Mouse (Mus musculus) lung, embryonic 14.5 days (tissue): ENCODE results near the gene Siva1. TPM values are rescaled to one million over a fixed set of nuclear protein-coding genes. Genes with fewer than 3 reads are reported as not detected.

Experiments used
- ATAC-seq: fragments of 200-750 bp; cut with Nextera tagmentation; 2 replicates; pipeline ENCODE4 v1.8.0; 2017; ENCODE audit warnings: mild to moderate bottlenecking, moderate TSS enrichment, moderate library complexity; ENCODE audit not compliant: insufficient read depth
- DNase-seq: peaks from one replicate; pipeline ENCODE4 v3.0.0-alpha.2; 2015
- H3K27ac ChIP-seq: fragments of 300-500 bp; sonication (generic); 2 replicates; pipeline ENCODE4 v1.5.1; 2014; ENCODE audit warnings: low read depth, mild to moderate bottlenecking, moderate library complexity
- H3K27me3 ChIP-seq: fragments of 300-500 bp; sonication (generic); 2 replicates; pipeline ENCODE4 v1.6.1; 2014; ENCODE audit warnings: low read length, control low read depth; ENCODE audit not compliant: insufficient read depth
- H3K36me3 ChIP-seq: fragments of 300-500 bp; sonication (generic); 2 replicates; pipeline ENCODE4 v1.6.1; 2014; ENCODE audit warnings: control low read depth; ENCODE audit not compliant: insufficient read depth
- H3K4me1 ChIP-seq: fragments of 300-500 bp; sonication (generic); 2 replicates; pipeline ENCODE4 v1.6.1; 2014; ENCODE audit warnings: antibody characterized with exemption, control low read depth; ENCODE audit not compliant: insufficient read depth
- H3K4me2 ChIP-seq: fragments of 300-500 bp; sonication (generic); 2 replicates; pipeline ENCODE4 v1.6.1; 2014; ENCODE audit warnings: mild to moderate bottlenecking
- H3K4me3 ChIP-seq: fragments of 300-500 bp; sonication (generic); 2 replicates; pipeline ENCODE4 v1.5.1; 2014; ENCODE audit warnings: low read depth, low read length
- H3K9ac ChIP-seq: fragments of 300-500 bp; sonication (generic); 2 replicates; pipeline ENCODE4 v1.6.1; 2014
- H3K9me3 ChIP-seq: fragments of 300-500 bp; sonication (generic); 2 replicates; pipeline ENCODE4 v1.6.1; 2016; ENCODE audit warnings: low read depth, low read length, control low read depth
- CTCF ChIP-seq: IDR thresholded peaks from 2 replicates; pipeline ENCODE4 v1.5.1; 2016; ENCODE audit warnings: antibody characterized with exemption, low read depth
- WGBS: fragments of 180-500 bp; shearing (Covaris S2); extraction: QIAGEN DNeasy Blood & Tissue Kit; methylation state at CpG from one replicate; pipeline ENCODE4 v1.1.7; 2014; 5-methylcytosine and 5-hydroxymethylcytosine counted together
- polyA plus RNA-seq: library from polyadenylated mRNA; unstranded; fragments of >200 nt; fragmentation: Nextera tagmentation; extraction: Ambion mirVana; gene quantifications from 2 replicates; pipeline ENCODE4 v1.2.1, GENCODE M21; 2014

Siva1 gene
- polyA plus RNA-seq, 1 experiment from 2014 or later: 291 TPM

DNA sequence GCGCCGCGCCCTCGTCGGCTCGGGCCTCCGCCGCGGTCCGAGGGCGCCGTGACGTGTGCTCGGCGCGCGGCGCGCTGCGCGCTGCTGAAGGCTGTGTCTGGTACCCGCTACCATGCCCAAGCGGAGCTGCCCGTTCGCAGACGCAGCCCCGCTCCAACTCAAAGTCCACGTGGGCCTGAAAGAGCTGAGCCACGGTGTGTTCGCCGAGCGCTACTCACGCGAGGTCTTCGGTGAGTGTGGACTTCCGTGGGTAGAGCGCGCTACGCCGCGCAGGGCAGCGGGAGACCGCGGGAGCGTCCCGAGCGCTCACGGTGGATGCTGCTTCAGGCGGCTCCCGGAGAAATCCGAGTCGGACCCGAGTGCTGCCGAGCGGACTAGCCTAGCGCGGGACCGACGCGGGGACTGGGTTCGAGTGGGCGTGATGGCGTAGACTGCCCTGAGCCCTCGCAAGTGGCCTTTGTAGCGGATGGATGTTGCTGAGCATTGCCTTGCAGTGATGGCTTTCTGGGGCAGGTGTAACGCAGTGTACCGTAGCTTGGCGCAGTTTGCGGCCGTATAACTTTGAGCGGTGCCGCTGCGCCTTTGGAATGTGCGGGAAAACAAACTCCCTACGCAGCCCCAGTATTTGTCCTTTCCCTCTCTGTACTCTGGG, 502 bp downstream of the Siva1 start:
- TF ChIP-seq CTCF: no peak
- H3K9me3 ChIP-seq: no peaks in the 10 kb centered on the region
- peak overlapping the region; percentile 79 for H3K4me3 ChIP-seq
- WGBS: under 1% methylated on average over 75 of the region's 75 CpGs
- peaks cover 4% of the 10 kb centered on the region; the same call in 1 of the 2 replicates for H3K4me1 ChIP-seq
- H3K27ac ChIP-seq: peak overlapping the region; percentile 88
- ATAC-seq (peak; percentile 48), DNase-seq (peak; percentile 63)
- peak overlapping the region; percentile 82 for H3K9ac ChIP-seq
- peak overlapping the region; percentile 90 for H3K4me2 ChIP-seq
- peaks cover 29% of the 10 kb centered on the region for H3K36me3 ChIP-seq
- no peaks in the 10 kb centered on the region for H3K27me3 ChIP-seq

DNA sequence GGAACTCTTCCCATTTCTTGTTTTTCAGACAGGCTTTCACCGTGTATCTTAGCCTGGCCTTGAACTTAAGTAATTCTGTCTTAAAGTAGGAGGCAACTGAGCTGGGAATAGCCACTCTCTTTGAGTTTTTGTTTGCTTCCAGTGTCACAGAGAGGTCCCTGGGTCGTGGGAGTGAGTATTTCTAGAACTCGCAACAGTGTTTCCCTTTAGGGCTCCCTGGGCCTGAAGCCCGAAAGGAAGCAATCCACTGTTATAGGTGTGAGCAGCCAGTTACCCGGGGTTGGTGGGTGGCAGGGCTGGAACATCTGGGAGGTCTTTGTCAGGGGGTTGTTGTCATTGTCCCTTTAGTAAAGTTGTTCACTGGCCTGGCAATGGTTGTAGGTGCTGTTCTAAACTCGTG, 1.7 kb downstream of the Siva1 start:
- no peak for TF ChIP-seq CTCF
- H3K36me3 ChIP-seq: peaks cover 41% of the 10 kb centered on the region
- no peak overlapping the region for H3K27ac ChIP-seq
- peak overlapping the region; percentile 79 for H3K4me3 ChIP-seq
- no peak for DNase-seq
- peak overlapping the region; percentile 82 for H3K9ac ChIP-seq
- H3K27me3 ChIP-seq: no peaks in the 10 kb centered on the region
- ATAC-seq: no peak
- no peaks in the 10 kb centered on the region for H3K9me3 ChIP-seq
- WGBS: 33% methylated on average over 6 of the region's 6 CpGs
- peak overlapping the region; percentile 90 for H3K4me2 ChIP-seq
- H3K4me1 ChIP-seq: peaks cover 4% of the 10 kb centered on the region; the same call in 1 of the 2 replicates

DNA sequence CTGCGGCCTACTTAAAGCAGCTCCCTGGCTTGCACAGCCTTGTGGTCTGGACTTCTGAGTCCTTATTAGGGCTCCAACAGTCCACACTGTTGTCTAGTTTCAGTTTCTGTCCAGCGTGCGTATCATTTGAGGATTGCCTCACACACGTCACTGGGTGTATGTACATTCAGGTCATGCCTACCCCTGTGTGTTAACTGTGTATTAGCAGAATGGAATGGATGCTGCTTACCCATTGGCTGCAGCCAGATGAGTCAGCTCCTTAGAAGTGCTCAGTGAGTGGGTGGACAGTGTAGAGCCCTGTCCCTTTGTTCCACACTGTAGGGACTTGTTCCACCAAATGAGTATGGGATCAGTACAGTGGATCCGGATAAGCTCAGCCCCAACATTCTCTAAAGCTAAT, 3.6 kb downstream of the Siva1 start:
- WGBS: 86% methylated on average over 5 of the region's 5 CpGs
- H3K4me1 ChIP-seq: peaks cover 4% of the 10 kb centered on the region; the same call in 1 of the 2 replicates
- ATAC-seq: no peak
- H3K4me2 ChIP-seq: no peak overlapping the region
- TF ChIP-seq CTCF: no peak
- no peak for DNase-seq
- H3K9me3 ChIP-seq: no peaks in the 10 kb centered on the region
- no peak overlapping the region for H3K9ac ChIP-seq
- no peak overlapping the region for H3K27ac ChIP-seq
- no peak overlapping the region for H3K4me3 ChIP-seq
- H3K27me3 ChIP-seq: no peaks in the 10 kb centered on the region
- peaks cover 60% of the 10 kb centered on the region for H3K36me3 ChIP-seq

DNA sequence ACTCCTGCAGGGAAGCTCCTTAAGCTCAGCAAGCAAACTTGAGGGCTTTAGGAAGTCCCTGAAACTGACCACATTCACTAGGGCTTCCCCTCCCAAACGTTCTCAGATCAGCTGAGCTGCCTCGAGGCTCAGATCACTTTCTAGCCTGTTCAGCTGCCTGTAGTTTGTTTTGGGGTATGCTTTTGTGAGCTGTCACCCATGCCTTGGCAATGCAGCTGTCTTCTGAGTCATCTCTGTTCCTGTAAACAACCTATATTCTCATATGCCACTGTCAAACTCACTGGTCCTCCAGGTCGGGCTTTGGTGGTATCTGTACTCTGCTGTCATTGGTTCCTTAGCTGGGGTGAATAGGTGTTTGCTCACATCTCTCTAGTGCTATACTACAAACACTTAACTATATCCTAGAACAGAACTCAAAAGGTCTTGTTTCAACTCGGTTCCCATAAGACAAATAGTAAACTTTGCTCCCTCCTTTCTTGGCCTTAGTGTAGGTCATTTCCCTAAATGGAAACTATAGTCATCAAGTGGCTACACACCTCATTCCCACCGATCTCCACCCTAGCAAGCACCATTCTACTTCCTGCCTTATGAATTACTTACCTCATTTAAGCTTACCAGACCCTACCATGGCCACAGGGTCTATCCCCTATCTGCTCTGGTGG, 7.4 kb downstream of the Siva1 start:
- peaks cover 97% of the 10 kb centered on the region for H3K36me3 ChIP-seq

DNA sequence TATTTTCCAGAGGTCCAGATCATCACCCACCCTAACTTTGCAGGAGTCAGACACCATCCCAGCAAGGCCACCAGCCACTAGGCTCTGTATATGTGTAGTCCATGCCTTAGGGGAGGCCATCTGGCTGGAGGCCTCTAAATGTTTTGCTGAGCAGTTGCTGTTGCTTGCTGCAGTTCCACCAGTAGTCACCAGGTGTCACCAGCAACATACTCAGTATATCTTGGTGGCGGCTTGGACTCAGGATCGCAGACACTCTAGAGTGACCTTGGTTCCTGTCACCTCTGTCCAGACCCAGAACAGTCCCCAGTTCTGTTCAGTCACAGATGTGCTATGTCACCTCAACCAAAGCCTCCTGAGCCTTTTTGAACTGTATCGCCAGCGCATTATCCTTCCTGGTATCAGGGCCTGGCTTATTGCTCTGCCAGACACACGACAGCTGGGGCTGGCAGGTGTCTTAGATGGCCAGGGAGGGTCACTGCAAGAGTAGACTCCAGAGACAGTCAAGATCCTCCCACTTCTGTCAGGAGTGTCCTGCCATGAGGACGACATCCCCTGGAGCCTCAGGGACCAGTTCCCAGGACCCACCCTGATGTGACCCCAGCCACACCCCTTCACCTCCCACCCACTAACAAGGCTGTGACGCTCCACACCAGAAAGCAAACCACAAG, 8.8 kb downstream of the Siva1 start:
- Histone ChIP-seq H3K27ac (no peak overlapping the region; the same call in 1 of the 2 replicates), H3K36me3 (peaks cover 98% of the 10 kb centered on the region), H3K27me3 (no peaks in the 10 kb centered on the region), H3K9ac (no peak overlapping the region), H3K9me3 (no peaks in the 10 kb centered on the region), H3K4me1 (no peaks in the 10 kb centered on the region), H3K4me3 (no peak overlapping the region), H3K4me2 (no peak overlapping the region)
- ATAC-seq (peak; percentile 51), DNase-seq (peak; percentile 96)
- TF ChIP-seq CTCF: peak; percentile 98
- 37% methylated on average over 7 of the region's 7 CpGs for WGBS

More for the DNA sequence above, 7.4 kb downstream of the Siva1 start:
- DNase-seq (no peak), ATAC-seq (no peak)
- Histone ChIP-seq H3K4me2 (no peak overlapping the region), H3K27me3 (no peaks in the 10 kb centered on the region), H3K9ac (no peak overlapping the region), H3K9me3 (no peaks in the 10 kb centered on the region), H3K4me3 (no peak overlapping the region), H3K27ac (no peak overlapping the region), H3K4me1 (no peaks in the 10 kb centered on the region)
- 60% methylated on average over 5 of the region's 5 CpGs for WGBS
- no peak for TF ChIP-seq CTCF

DNA sequence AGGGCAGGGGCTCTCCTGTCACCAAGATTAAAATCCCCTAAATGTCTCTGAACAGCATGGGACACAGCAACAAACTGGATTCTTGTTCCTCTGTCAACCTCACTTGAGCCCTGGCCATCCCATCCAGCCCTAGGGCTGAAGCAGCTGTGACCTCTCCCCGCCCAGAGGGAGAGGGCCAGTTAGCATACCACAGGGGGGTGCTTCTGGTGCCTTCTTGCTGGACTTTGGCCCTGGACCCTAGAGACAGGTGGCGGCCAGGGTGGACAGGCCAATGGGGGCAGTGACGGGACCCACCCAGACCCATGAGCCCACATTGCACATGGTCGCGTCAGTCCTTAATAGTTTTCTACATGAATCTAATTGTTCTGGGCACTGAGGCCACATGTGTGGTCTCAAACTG, 9.6 kb downstream of the Siva1 start:
- Histone ChIP-seq H3K36me3 (peaks cover 98% of the 10 kb centered on the region), H3K27ac (peak overlapping the region; percentile 24; the same call in 1 of the 2 replicates), H3K9me3 (no peaks in the 10 kb centered on the region), H3K4me2 (no peak overlapping the region), H3K4me3 (no peak overlapping the region), H3K27me3 (no peaks in the 10 kb centered on the region), H3K9ac (no peak overlapping the region), H3K4me1 (0 out of 2 replicates have a peak, but pooled peaks cover 3% of the 10 kb centered on the region)
- 85% methylated on average over 5 of the region's 5 CpGs for WGBS
- DNase-seq (no peak), ATAC-seq (no peak)
- TF ChIP-seq CTCF: no peak

DNA sequence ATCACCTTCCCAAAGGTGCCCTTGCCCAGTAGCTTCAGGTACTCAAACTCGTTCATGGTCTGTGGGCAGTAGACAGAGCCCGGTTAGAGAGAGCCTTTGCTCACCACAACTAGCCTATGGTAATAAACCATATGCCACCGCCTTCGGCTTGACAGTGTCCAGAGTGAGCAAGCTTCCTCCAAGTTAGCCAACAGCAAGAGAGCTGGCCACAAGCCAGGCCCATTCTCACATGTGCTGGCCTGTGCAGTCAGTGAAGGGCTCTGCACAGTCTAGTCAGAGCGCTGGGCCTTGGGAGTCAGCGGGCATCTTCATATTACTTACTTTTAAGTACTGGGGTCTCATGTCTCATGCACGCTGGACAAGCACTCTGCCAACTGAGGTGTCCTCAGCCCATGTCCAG, 14.1 kb downstream of the Siva1 start:
- Histone ChIP-seq H3K27ac (no peak overlapping the region), H3K4me2 (no peak overlapping the region), H3K4me1 (peaks cover 39% of the 10 kb centered on the region), H3K36me3 (peaks cover 95% of the 10 kb centered on the region), H3K27me3 (no peaks in the 10 kb centered on the region), H3K4me3 (no peak overlapping the region), H3K9ac (no peak overlapping the region), H3K9me3 (no peaks in the 10 kb centered on the region)
- DNase-seq: peak; percentile 83
- 80% methylated on average over 7 of the region's 7 CpGs for WGBS
- no peak for ATAC-seq
- no peak for TF ChIP-seq CTCF
